Mouse (Mus musculus): ENCODE data around the gene Stmnd1. TPM values are rescaled to one million over a fixed set of nuclear protein-coding genes. Genes with fewer than 3 reads are reported as not detected.

The Stmnd1 gene
- polyA plus RNA-seq, 1 experiment from 2014 or later = not detected

Other genes with a start within 250 kb of the Stmnd1 start
- gene Rbm24, start 144.7 kb downstream of the Stmnd1 start, polyA plus RNA-seq (2016; fragmentation: Nextera tagmentation; extraction: Ambion mirVana) = 5.8 and 7.7 TPM in 2 replicates
- 9.4 and 13.5 TPM in 2 replicates for gene Cap2, start 228.1 kb downstream of the Stmnd1 start, polyA plus RNA-seq (2016; fragmentation: Nextera tagmentation; extraction: Ambion mirVana)

Measured in neural tube, embryonic 12.5 days (tissue).